In the genomic region with DNA sequence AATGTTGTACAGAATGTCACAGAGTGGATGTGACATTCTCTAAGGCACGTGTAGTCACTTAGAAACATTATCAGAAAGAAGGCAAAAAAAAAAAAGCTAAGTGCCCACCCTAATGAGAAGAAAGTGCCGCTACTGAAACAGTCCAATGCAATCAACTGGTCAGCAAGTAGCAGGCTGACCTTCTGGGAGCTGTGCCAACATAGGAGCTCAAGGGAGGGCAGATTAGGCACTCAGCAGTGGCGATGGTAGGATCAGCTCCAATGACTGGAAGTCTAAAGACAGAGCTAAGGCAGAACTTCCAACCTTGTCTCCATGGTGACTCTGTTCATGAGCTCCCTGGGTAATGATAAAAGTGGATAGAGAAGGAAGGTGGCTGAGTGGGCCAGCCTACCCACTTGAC, we compare ENCODE assay signal across 15 mouse cellular contexts.
DNase-seq lines count a peak whose midpoint lies in the region; ATAC-seq lines count a peak whose summit lies in the region.
"Had no signal": no experiment of that assay in that cellular context is flagged by ENCODE, and none has a peak within 500 bp of the region (broad histone marks: within the 10 kb centered on the region; RNA-seq: fewer than 3 reads in every experiment).

No protein-coding gene starts in this region.

- H3K4me1 ChIP-seq in midbrain, embryonic 11.5 days (ENCODE audit: control insufficient read depth, insufficient read depth, low read length): no peaks in the 10 kb centered on the region
- H3K4me1 ChIP-seq: hindbrain, embryonic 13.5 days; midbrain, embryonic 13.5 days had no signal

- H3K27me3 ChIP-seq in midbrain, embryonic 11.5 days (ENCODE audit: control insufficient read depth, insufficient read depth, low read length): no peaks in the 10 kb centered on the region
- H3K27me3 ChIP-seq: hindbrain, embryonic 13.5 days; midbrain, embryonic 13.5 days had no signal

- intact Hi-C loops in heart, postnatal 25 days (cut with DNase I): no loop called here
- intact Hi-C loops in left cerebral cortex, postnatal 4 days (cut with DNase I): no loop called here

- H3K27ac ChIP-seq in midbrain, embryonic 11.5 days (ENCODE audit: low read depth, low read length): no peak overlapping the region
- H3K27ac ChIP-seq: hindbrain, embryonic 13.5 days; kidney, postnatal 0 days; left cerebral cortex, adult 2 months; midbrain, embryonic 13.5 days had no signal

- H3K9me3 ChIP-seq in midbrain, embryonic 11.5 days (ENCODE audit: control insufficient read depth, low read length): no peaks in the 10 kb centered on the region
- H3K9me3 ChIP-seq: hindbrain, embryonic 13.5 days; midbrain, embryonic 13.5 days had no signal

- no peak overlapping the region for H3K4me2 ChIP-seq in midbrain, embryonic 11.5 days
- H3K4me2 ChIP-seq: hindbrain, embryonic 13.5 days; midbrain, embryonic 13.5 days had no signal

- peak; percentile 74 for DNase-seq in heart, adult 11 months
- no peak for DNase-seq in heart, postnatal 25 days (ENCODE audit: low spot score)
- peak; percentile 45 for DNase-seq in left cerebral cortex, postnatal 4 days
- no peak for DNase-seq in left cerebral cortex, adult 11 months (ENCODE audit: low spot score)
- peak; percentile 69 for DNase-seq in adipocyte (ENCODE audit: low spot score)
- DNase-seq in kidney, postnatal 36 days: peak; percentile 79
- DNase-seq in midbrain, embryonic 11.5 days (ENCODE audit: low spot score, missing footprints): no peak
- DNase-seq: forebrain, postnatal 0 days; gastrocnemius, postnatal 25 days; lung, adult 2 months; thymus, adult 2 months had no signal

- no peaks in the 10 kb centered on the region for H3K36me3 ChIP-seq in midbrain, embryonic 11.5 days (ENCODE audit: control insufficient read depth, insufficient read depth, low read length)
- H3K36me3 ChIP-seq: hindbrain, embryonic 13.5 days; midbrain, embryonic 13.5 days had no signal

- no peak overlapping the region for H3K4me3 ChIP-seq in midbrain, embryonic 11.5 days (ENCODE audit: low read depth, low read length)
- H3K4me3 ChIP-seq: hindbrain, embryonic 13.5 days; left cerebral cortex, adult 2 months; midbrain, embryonic 13.5 days had no signal

- ATAC-seq in midbrain, embryonic 11.5 days (ENCODE audit: low FRiP score): no peak
- ATAC-seq: forebrain, postnatal 0 days; midbrain, embryonic 13.5 days had no signal

- WGBS in midbrain, embryonic 11.5 days: 78% methylated on average over 3 of the region's 3 CpGs

- H3K9ac ChIP-seq in midbrain, embryonic 11.5 days (ENCODE audit: low read length): no peak overlapping the region
- H3K9ac ChIP-seq: forebrain, postnatal 0 days; hindbrain, embryonic 13.5 days; midbrain, embryonic 13.5 days had no signal

Comparison
In these comparisons a context has a peak if more than half of its experiments do, and no peak if none do; other contexts are left out.
1. DNase-seq: peak in heart, adult 11 months (single experiment), left cerebral cortex, postnatal 4 days (single experiment), adipocyte (single experiment) and kidney, postnatal 36 days (2 of 2); none in heart, postnatal 25 days (single experiment), left cerebral cortex, adult 11 months (single experiment) and midbrain, embryonic 11.5 days (single experiment).